Mouse (Mus musculus): ENCODE results near the gene Igsf6. TPM values are rescaled to one million over a fixed set of nuclear protein-coding genes. Genes with fewer than 3 reads are reported as not detected.

The Igsf6 gene
- polyA plus RNA-seq, 1 experiment from 2014 or later, result 0.96 TPM

DNA sequence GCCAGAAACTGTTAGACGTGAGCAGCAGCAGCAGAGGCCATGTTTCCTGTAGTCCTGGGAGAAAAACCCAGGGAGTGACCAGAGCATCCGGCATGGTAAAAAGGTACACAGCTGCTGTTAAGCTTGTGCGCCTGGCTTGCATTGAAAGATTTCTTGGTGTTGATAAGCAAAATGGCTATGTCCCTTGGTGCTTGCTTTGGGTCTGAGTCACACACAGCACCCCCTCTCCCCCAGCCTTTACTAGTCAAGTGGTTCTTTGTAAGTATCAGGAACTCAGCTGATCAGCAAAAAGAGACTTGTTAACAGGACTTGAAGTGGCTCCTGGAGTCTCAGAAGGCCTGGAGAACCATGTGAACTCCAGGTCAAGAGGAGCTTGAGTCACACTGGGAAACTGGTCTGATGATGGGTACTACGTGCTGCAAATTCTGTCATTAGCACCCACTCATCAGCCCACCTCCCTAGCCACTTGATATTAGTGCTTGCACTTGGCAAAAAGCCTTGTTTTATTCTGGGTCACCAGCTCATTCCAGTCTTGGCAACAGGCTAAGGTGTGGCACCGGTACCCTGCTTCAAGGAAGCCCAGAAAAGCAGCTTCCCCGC lies 529 bp upstream of the Igsf6 start:
- no peak overlapping the region for H3K27ac ChIP-seq (ENCODE audit: low read depth, low read length)
- peaks cover 3% of the 10 kb centered on the region; the same call in 1 of the 2 replicates for H3K36me3 ChIP-seq (ENCODE audit: control insufficient read depth, insufficient read depth, low read length)
- whole genome bisulfite sequencing, result 91% methylated on average over 6 of the region's 6 CpGs
- H3K9ac ChIP-seq (ENCODE audit: low read length), result no peak overlapping the region
- H3K9me3 ChIP-seq (ENCODE audit: control insufficient read depth, low read length), result no peaks in the 10 kb centered on the region
- H3K4me1 ChIP-seq (replicated peaks; ENCODE audit: control insufficient read depth, insufficient read depth, low read length), result no peaks in the 10 kb centered on the region
- no peak overlapping the region for H3K4me3 ChIP-seq (ENCODE audit: low read depth, low read length)
- H3K27me3 ChIP-seq (ENCODE audit: control insufficient read depth, insufficient read depth, low read length), result no peaks in the 10 kb centered on the region
- H3K4me2 ChIP-seq (ENCODE audit: low read depth, low read length, severe bottlenecking), result no peak overlapping the region
- DNase-seq (ENCODE audit: low spot score) (no peak), ATAC-seq (replicated peaks; ENCODE audit: low FRiP score) (no peak)

- Histone ChIP-seq H3K4me1 (replicated peaks; ENCODE audit: control insufficient read depth, insufficient read depth, low read length) (no peaks in the 10 kb centered on the region), H3K4me2 (ENCODE audit: low read depth, low read length, severe bottlenecking) (no peak overlapping the region), H3K9me3 (ENCODE audit: control insufficient read depth, low read length) (no peaks in the 10 kb centered on the region), H3K4me3 (ENCODE audit: low read depth, low read length) (no peak overlapping the region), H3K36me3 (ENCODE audit: control insufficient read depth, insufficient read depth, low read length) (peaks cover 3% of the 10 kb centered on the region; the same call in 1 of the 2 replicates), H3K9ac (ENCODE audit: low read length) (no peak overlapping the region), H3K27ac (ENCODE audit: low read depth, low read length) (no peak overlapping the region), H3K27me3 (ENCODE audit: control insufficient read depth, insufficient read depth, low read length) (no peaks in the 10 kb centered on the region)
- ATAC-seq (replicated peaks; ENCODE audit: low FRiP score), result no peak
- no peak for DNase-seq (ENCODE audit: low spot score)
- WGBS, result 93% methylated on average over 5 of the region's 5 CpGs
Measured at GRCm38 (mm10) chr7:121072506-121072905, 1.9 kb downstream of the Igsf6 start.

DNA sequence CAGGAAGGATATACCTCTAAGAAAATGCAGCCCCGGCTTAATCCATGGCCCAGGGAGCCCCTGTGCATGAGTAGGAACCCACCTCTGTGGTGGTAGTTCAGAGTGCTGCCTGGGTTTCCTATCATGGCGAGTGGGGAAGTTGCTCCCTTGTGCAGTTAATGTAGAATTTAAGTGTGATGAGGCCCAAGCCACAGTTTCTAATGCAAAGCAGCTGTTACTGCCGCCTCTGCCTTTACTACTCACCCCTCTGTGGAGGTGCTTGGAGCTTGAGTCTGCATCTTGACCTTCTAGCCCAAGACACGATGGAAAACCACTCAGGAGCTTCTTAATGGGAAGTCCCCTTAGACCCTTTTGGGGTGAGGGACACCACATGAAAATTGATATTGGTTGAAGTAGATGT lies 3.1 kb downstream of the Igsf6 start:
- ATAC-seq (replicated peaks; ENCODE audit: low FRiP score) (no peak), DNase-seq (ENCODE audit: low spot score) (no peak)
- 92% methylated on average over 4 of the region's 4 CpGs for WGBS
- H3K27ac ChIP-seq (ENCODE audit: low read depth, low read length), result no peak overlapping the region
- H3K4me3 ChIP-seq (ENCODE audit: low read depth, low read length), result no peak overlapping the region
- no peaks in the 10 kb centered on the region for H3K27me3 ChIP-seq (ENCODE audit: control insufficient read depth, insufficient read depth, low read length)
- peaks cover 3% of the 10 kb centered on the region; the same call in 1 of the 2 replicates for H3K36me3 ChIP-seq (ENCODE audit: control insufficient read depth, insufficient read depth, low read length)
- no peak overlapping the region for H3K9ac ChIP-seq (ENCODE audit: low read length)
- H3K4me1 ChIP-seq (replicated peaks; ENCODE audit: control insufficient read depth, insufficient read depth, low read length), result no peaks in the 10 kb centered on the region
- H3K4me2 ChIP-seq (ENCODE audit: low read depth, low read length, severe bottlenecking), result no peak overlapping the region
- no peaks in the 10 kb centered on the region for H3K9me3 ChIP-seq (ENCODE audit: control insufficient read depth, low read length)

GRCm38 (mm10) chr7:121064309-121064708 lies 10.1 kb downstream of the Igsf6 start:
- WGBS, result 73% methylated on average over 4 of the region's 4 CpGs
- H3K36me3 ChIP-seq (ENCODE audit: control insufficient read depth, insufficient read depth, low read length), result no peaks in the 10 kb centered on the region
- no peak overlapping the region for H3K9ac ChIP-seq (ENCODE audit: low read length)
- H3K4me2 ChIP-seq (ENCODE audit: low read depth, low read length, severe bottlenecking), result no peak overlapping the region
- no peak overlapping the region for H3K4me3 ChIP-seq (ENCODE audit: low read depth, low read length)
- H3K4me1 ChIP-seq (replicated peaks; ENCODE audit: control insufficient read depth, insufficient read depth, low read length), result no peaks in the 10 kb centered on the region
- no peaks in the 10 kb centered on the region for H3K27me3 ChIP-seq (ENCODE audit: control insufficient read depth, insufficient read depth, low read length)
- no peak overlapping the region for H3K27ac ChIP-seq (ENCODE audit: low read depth, low read length)
- H3K9me3 ChIP-seq (ENCODE audit: control insufficient read depth, low read length), result no peaks in the 10 kb centered on the region
- DNase-seq (ENCODE audit: low spot score) (no peak), ATAC-seq (replicated peaks; ENCODE audit: low FRiP score) (no peak)

DNA sequence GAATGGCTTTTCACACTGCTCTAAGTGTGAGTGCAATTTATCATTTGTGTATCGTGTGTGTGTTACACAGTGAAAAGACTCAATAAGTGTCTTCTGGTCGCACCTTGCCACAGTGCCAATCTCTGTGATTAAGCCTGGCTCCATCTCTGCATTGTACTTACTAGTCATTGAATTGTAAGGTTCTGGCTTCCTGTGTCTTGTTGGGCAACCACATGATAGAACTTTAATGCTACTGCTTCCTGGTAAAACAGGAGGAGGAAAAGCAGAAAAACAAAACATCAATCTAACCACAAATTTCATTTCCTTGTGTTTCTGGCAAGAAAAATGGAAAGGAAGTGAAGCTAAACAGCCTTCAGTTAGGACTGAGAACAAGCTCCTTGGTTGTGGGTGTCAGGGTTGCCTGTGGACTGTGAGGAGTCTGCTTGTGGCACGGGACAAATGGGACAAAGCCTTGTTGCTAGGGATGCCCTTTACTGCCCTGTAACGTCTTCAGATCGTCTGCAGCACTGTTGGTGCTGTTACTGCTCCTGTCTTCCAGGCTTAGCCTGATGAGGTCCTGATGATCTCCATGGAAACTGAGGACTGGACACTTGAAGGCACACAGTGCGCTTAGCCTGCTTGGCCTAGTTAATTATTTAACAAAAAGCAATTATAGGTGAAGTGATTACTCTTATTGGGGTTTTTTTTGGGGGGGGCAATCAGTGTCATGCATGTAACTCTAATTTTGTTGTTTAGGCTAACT lies 14.7 kb downstream of the Igsf6 start:
- Histone ChIP-seq H3K9me3 (ENCODE audit: control insufficient read depth, low read length) (no peaks in the 10 kb centered on the region), H3K4me2 (ENCODE audit: low read depth, low read length, severe bottlenecking) (no peak overlapping the region), H3K27me3 (ENCODE audit: control insufficient read depth, insufficient read depth, low read length) (no peaks in the 10 kb centered on the region), H3K27ac (ENCODE audit: low read depth, low read length) (no peak overlapping the region), H3K9ac (ENCODE audit: low read length) (no peak overlapping the region), H3K4me1 (replicated peaks; ENCODE audit: control insufficient read depth, insufficient read depth, low read length) (no peaks in the 10 kb centered on the region), H3K4me3 (ENCODE audit: low read depth, low read length) (no peak overlapping the region), H3K36me3 (ENCODE audit: control insufficient read depth, insufficient read depth, low read length) (no peaks in the 10 kb centered on the region; the same call in 1 of the 2 replicates)
- no peak for DNase-seq (ENCODE audit: low spot score)
- no peak for ATAC-seq (replicated peaks; ENCODE audit: low FRiP score)
- WGBS, result 74% methylated on average over 6 of the region's 6 CpGs

- DNase-seq (ENCODE audit: low spot score) (no peak), ATAC-seq (replicated peaks; ENCODE audit: low FRiP score) (no peak)
- H3K4me2 ChIP-seq (ENCODE audit: low read depth, low read length, severe bottlenecking), result no peak overlapping the region
- no peaks in the 10 kb centered on the region; the same call in 1 of the 2 replicates for H3K36me3 ChIP-seq (ENCODE audit: control insufficient read depth, insufficient read depth, low read length)
- H3K9ac ChIP-seq (ENCODE audit: low read length), result no peak overlapping the region
- H3K4me1 ChIP-seq (replicated peaks; ENCODE audit: control insufficient read depth, insufficient read depth, low read length), result no peaks in the 10 kb centered on the region
- H3K4me3 ChIP-seq (ENCODE audit: low read depth, low read length), result no peak overlapping the region
- whole genome bisulfite sequencing, result 96% methylated on average over 4 of the region's 4 CpGs
- no peak overlapping the region for H3K27ac ChIP-seq (ENCODE audit: low read depth, low read length)
- H3K27me3 ChIP-seq (ENCODE audit: control insufficient read depth, insufficient read depth, low read length), result no peaks in the 10 kb centered on the region
- no peaks in the 10 kb centered on the region for H3K9me3 ChIP-seq (ENCODE audit: control insufficient read depth, low read length)
Measured at GRCm38 (mm10) chr7:121053071-121053470, 21.3 kb downstream of the Igsf6 start.

DNA sequence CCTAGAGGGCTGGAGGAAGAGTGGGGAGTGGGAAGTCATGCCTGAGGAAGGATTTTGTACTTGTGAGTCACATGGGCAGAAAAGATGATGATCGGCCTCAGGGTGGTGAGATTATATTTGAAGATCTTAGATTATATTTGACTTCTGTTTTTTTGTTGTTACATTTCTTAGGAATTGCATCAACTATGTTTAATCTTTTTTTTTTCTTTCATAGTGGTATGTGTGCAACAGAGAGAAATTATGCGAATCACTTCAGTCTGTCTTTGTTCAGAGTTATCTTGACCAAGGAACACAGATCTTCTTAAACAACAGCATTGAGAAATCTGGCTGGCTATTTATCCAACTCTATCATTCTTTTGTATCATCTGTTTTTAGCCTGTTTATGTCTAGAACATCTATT lies 26.7 kb downstream of the Igsf6 start:
- WGBS, result 94% methylated on average over 2 of the region's 2 CpGs
- Histone ChIP-seq H3K4me2 (ENCODE audit: low read depth, low read length, severe bottlenecking) (no peak overlapping the region), H3K4me1 (replicated peaks; ENCODE audit: control insufficient read depth, insufficient read depth, low read length) (no peaks in the 10 kb centered on the region), H3K27me3 (ENCODE audit: control insufficient read depth, insufficient read depth, low read length) (no peaks in the 10 kb centered on the region), H3K9me3 (ENCODE audit: control insufficient read depth, low read length) (no peaks in the 10 kb centered on the region), H3K27ac (ENCODE audit: low read depth, low read length) (no peak overlapping the region), H3K4me3 (ENCODE audit: low read depth, low read length) (no peak overlapping the region), H3K9ac (ENCODE audit: low read length) (no peak overlapping the region), H3K36me3 (ENCODE audit: control insufficient read depth, insufficient read depth, low read length) (no peaks in the 10 kb centered on the region; the same call in 1 of the 2 replicates)
- ATAC-seq (replicated peaks; ENCODE audit: low FRiP score) (no peak), DNase-seq (ENCODE audit: low spot score) (no peak)

DNA sequence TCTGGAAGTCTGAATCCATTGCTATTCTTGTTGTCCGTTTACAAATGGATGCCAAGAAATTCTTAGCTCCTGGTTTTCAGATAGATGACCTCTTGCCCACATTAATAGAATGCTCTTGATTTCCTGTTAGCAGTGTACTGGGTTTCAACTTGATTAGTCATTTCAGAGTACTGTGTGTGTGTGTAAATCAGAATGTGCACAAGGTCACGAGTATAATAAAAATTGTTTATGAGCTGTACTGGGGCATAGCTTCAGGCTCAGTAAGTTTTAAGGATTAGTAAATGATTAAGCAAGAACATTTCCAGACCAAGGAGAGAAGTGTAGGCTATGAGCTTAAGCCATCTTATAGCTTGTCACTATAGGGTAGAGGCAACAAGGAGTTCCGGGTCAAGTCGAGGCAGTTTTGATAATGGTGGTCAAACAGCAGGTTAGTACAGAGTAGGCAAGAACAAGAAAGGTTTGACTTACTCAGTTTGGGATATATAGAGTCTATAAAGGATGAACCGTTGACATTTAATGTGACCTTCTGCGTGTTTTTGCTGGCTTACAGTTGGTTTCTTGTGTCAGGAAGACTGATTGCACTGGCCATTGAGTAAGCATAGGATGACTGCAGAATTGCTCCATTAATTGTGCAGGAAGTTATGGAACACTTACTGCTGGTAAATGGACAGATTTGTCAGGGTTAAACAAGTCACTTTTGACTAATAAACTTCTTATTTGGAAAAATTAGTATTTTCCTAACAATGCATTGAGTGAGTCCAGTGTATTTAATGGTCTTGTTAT lies 28.5 kb downstream of the Igsf6 start:
- Histone ChIP-seq H3K4me1 (replicated peaks; ENCODE audit: control insufficient read depth, insufficient read depth, low read length) (no peaks in the 10 kb centered on the region), H3K27ac (ENCODE audit: low read depth, low read length) (no peak overlapping the region), H3K4me3 (ENCODE audit: low read depth, low read length) (no peak overlapping the region), H3K9me3 (ENCODE audit: control insufficient read depth, low read length) (no peaks in the 10 kb centered on the region), H3K27me3 (ENCODE audit: control insufficient read depth, insufficient read depth, low read length) (no peaks in the 10 kb centered on the region), H3K36me3 (ENCODE audit: control insufficient read depth, insufficient read depth, low read length) (no peaks in the 10 kb centered on the region), H3K4me2 (ENCODE audit: low read depth, low read length, severe bottlenecking) (no peak overlapping the region), H3K9ac (ENCODE audit: low read length) (no peak overlapping the region)
- ATAC-seq (replicated peaks; ENCODE audit: low FRiP score), result no peak
- 93% methylated on average over 6 of the region's 6 CpGs for whole genome bisulfite sequencing
- DNase-seq (ENCODE audit: low spot score), result no peak

Measured in forebrain, embryonic 11.5 days (tissue).